Mouse (Mus musculus): Measurements from ENCODE around the gene Gm45623. TPM values are rescaled to one million over a fixed set of nuclear protein-coding genes. Genes with fewer than 3 reads are reported as not detected.

Gm45623 gene
- total RNA-seq (2014; rRNA removed) (7.9 and 11.3 TPM in 2 replicates), polyA plus RNA-seq (2015; fragmentation: Nextera tagmentation; extraction: Ambion mirVana) (2.0 and 2.2 TPM in 2 replicates)

GRCm38 (mm10) chr13:56753192-56753951 lies at the start of gene Gm45623:
TSS of gene Gm45623 (minus strand) at chr13:56753827.
- TF ChIP-seq CTCF (IDR thresholded peaks at IDR 0.05) = no peak
- Histone ChIP-seq H3K9ac (replicated peaks; ENCODE audit: low read length, poor library complexity, severe bottlenecking) (peak within 1 kb of the TSS; percentile 59), H3K36me3 (ENCODE audit: insufficient read depth, low read length) (no peaks in the 10 kb centered on the region), H3K4me1 (ENCODE audit: insufficient read depth, low read length) (peaks cover 8% of the 10 kb centered on the region), H3K9me3 (ENCODE audit: low read length) (no peaks in the 10 kb centered on the region), H3K4me3 (ENCODE audit: low read depth, low read length) (peak within 1 kb of the TSS; percentile 51), H3K4me2 (ENCODE audit: low read depth, low read length, poor library complexity, severe bottlenecking) (peak within 1 kb of the TSS; percentile 96), H3K27ac (ENCODE audit: low read depth, low read length) (no peak within 1 kb of the TSS), H3K27me3 (ENCODE audit: insufficient read depth, low read length) (peaks cover 19% of the 10 kb centered on the region)
- ATAC-seq (ENCODE audit: low FRiP score) (peak; percentile 68), DNase-seq (ENCODE audit: low spot score) (peak; percentile 33)
- WGBS = 2% methylated on average over 65 of the region's 71 CpGs

- Histone ChIP-seq H3K4me2 (ENCODE audit: low read depth, low read length, poor library complexity, severe bottlenecking) (no peak overlapping the region), H3K9ac (replicated peaks; ENCODE audit: low read length, poor library complexity, severe bottlenecking) (no peak overlapping the region), H3K9me3 (ENCODE audit: low read length) (no peaks in the 10 kb centered on the region), H3K27me3 (ENCODE audit: insufficient read depth, low read length) (no peaks in the 10 kb centered on the region), H3K27ac (ENCODE audit: low read depth, low read length) (no peak overlapping the region), H3K4me3 (ENCODE audit: low read depth, low read length) (no peak overlapping the region), H3K36me3 (ENCODE audit: insufficient read depth, low read length) (peaks cover 3% of the 10 kb centered on the region; the same call in 1 of the 2 replicates), H3K4me1 (ENCODE audit: insufficient read depth, low read length) (0 out of 2 replicates have a peak, but pooled peaks cover 7% of the 10 kb centered on the region)
- 80% methylated on average over 7 of the region's 7 CpGs for WGBS
- DNase-seq (ENCODE audit: low spot score) (no peak), ATAC-seq (ENCODE audit: low FRiP score) (no peak)
- no peak for TF ChIP-seq CTCF (IDR thresholded peaks at IDR 0.05)
These were observed 43.8 kb upstream of the Gm45623 start for GRCm38 (mm10) chr13:56797459-56797858.

GRCm38 (mm10) chr13:56795501-56795900 lies 41.9 kb upstream of the Gm45623 start:
- DNase-seq (ENCODE audit: low spot score) = no peak
- no peak overlapping the region for H3K27ac ChIP-seq (ENCODE audit: low read depth, low read length)
- H3K27me3 ChIP-seq (ENCODE audit: insufficient read depth, low read length) = no peaks in the 10 kb centered on the region
- H3K4me1 ChIP-seq (ENCODE audit: insufficient read depth, low read length) = 0 out of 2 replicates have a peak, but pooled peaks cover 7% of the 10 kb centered on the region
- no peak overlapping the region for H3K9ac ChIP-seq (replicated peaks; ENCODE audit: low read length, poor library complexity, severe bottlenecking)
- 59% methylated on average over 7 of the region's 7 CpGs for WGBS
- TF ChIP-seq CTCF (IDR thresholded peaks at IDR 0.05) = no peak
- no peaks in the 10 kb centered on the region for H3K9me3 ChIP-seq (ENCODE audit: low read length)
- no peak overlapping the region for H3K4me2 ChIP-seq (ENCODE audit: low read depth, low read length, poor library complexity, severe bottlenecking)
- H3K36me3 ChIP-seq (ENCODE audit: insufficient read depth, low read length) = peaks cover 3% of the 10 kb centered on the region; the same call in 1 of the 2 replicates
- no peak overlapping the region for H3K4me3 ChIP-seq (ENCODE audit: low read depth, low read length)
- ATAC-seq (ENCODE audit: low FRiP score) = no peak

- 36% methylated on average over 7 of the region's 7 CpGs for WGBS
- DNase-seq (ENCODE audit: low spot score) = no peak
- H3K4me3 ChIP-seq (ENCODE audit: low read depth, low read length) = no peak overlapping the region
- no peak overlapping the region for H3K4me2 ChIP-seq (ENCODE audit: low read depth, low read length, poor library complexity, severe bottlenecking)
- no peak for ATAC-seq (ENCODE audit: low FRiP score)
- H3K27ac ChIP-seq (ENCODE audit: low read depth, low read length) = no peak overlapping the region
- H3K36me3 ChIP-seq (ENCODE audit: insufficient read depth, low read length) = peaks cover 3% of the 10 kb centered on the region; the same call in 1 of the 2 replicates
- no peaks in the 10 kb centered on the region for H3K27me3 ChIP-seq (ENCODE audit: insufficient read depth, low read length)
- 0 out of 2 replicates have a peak, but pooled peaks cover 7% of the 10 kb centered on the region for H3K4me1 ChIP-seq (ENCODE audit: insufficient read depth, low read length)
- H3K9ac ChIP-seq (replicated peaks; ENCODE audit: low read length, poor library complexity, severe bottlenecking) = no peak overlapping the region
- H3K9me3 ChIP-seq (ENCODE audit: low read length) = no peaks in the 10 kb centered on the region
- TF ChIP-seq CTCF (IDR thresholded peaks at IDR 0.05) = no peak
These were observed 40.8 kb upstream of the Gm45623 start for GRCm38 (mm10) chr13:56794441-56794840.

GRCm38 (mm10) chr13:56792844-56793243 lies 39.2 kb upstream of the Gm45623 start:
- H3K27ac ChIP-seq (ENCODE audit: low read depth, low read length) = no peak overlapping the region
- ATAC-seq (ENCODE audit: low FRiP score) (no peak), DNase-seq (ENCODE audit: low spot score) (no peak)
- H3K4me3 ChIP-seq (ENCODE audit: low read depth, low read length) = no peak overlapping the region
- H3K9ac ChIP-seq (replicated peaks; ENCODE audit: low read length, poor library complexity, severe bottlenecking) = no peak overlapping the region
- TF ChIP-seq CTCF (IDR thresholded peaks at IDR 0.05) = no peak
- H3K36me3 ChIP-seq (ENCODE audit: insufficient read depth, low read length) = no peaks in the 10 kb centered on the region
- H3K4me2 ChIP-seq (ENCODE audit: low read depth, low read length, poor library complexity, severe bottlenecking) = no peak overlapping the region
- WGBS = 88% methylated on average over 3 of the region's 3 CpGs
- H3K4me1 ChIP-seq (ENCODE audit: insufficient read depth, low read length) = 0 out of 2 replicates have a peak, but pooled peaks cover 7% of the 10 kb centered on the region
- H3K27me3 ChIP-seq (ENCODE audit: insufficient read depth, low read length) = no peaks in the 10 kb centered on the region
- H3K9me3 ChIP-seq (ENCODE audit: low read length) = no peaks in the 10 kb centered on the region

GRCm38 (mm10) chr13:56790683-56791082 lies 37.1 kb upstream of the Gm45623 start:
- Histone ChIP-seq H3K4me3 (ENCODE audit: low read depth, low read length) (no peak overlapping the region), H3K9ac (replicated peaks; ENCODE audit: low read length, poor library complexity, severe bottlenecking) (no peak overlapping the region), H3K4me2 (ENCODE audit: low read depth, low read length, poor library complexity, severe bottlenecking) (no peak overlapping the region), H3K4me1 (ENCODE audit: insufficient read depth, low read length) (0 out of 2 replicates have a peak, but pooled peaks cover 7% of the 10 kb centered on the region), H3K27ac (ENCODE audit: low read depth, low read length) (no peak overlapping the region), H3K27me3 (ENCODE audit: insufficient read depth, low read length) (no peaks in the 10 kb centered on the region), H3K36me3 (ENCODE audit: insufficient read depth, low read length) (no peaks in the 10 kb centered on the region), H3K9me3 (ENCODE audit: low read length) (no peaks in the 10 kb centered on the region)
- DNase-seq (ENCODE audit: low spot score) (no peak), ATAC-seq (ENCODE audit: low FRiP score) (no peak)
- 88% methylated on average over 3 of the region's 3 CpGs for WGBS
- TF ChIP-seq CTCF (IDR thresholded peaks at IDR 0.05) = no peak

All from midbrain, postnatal 0 days (tissue).